Mouse (Mus musculus): ENCODE results near the gene Kmt2a. TPM values are rescaled to one million over a fixed set of nuclear protein-coding genes. Genes with fewer than 3 reads are reported as not detected.
A peak's percentile ranks its signal among the peaks of the same experiment; 100 is the strongest.

Kmt2a gene
- polyA plus RNA-seq, 1 experiment: 31.3 TPM

DNA sequence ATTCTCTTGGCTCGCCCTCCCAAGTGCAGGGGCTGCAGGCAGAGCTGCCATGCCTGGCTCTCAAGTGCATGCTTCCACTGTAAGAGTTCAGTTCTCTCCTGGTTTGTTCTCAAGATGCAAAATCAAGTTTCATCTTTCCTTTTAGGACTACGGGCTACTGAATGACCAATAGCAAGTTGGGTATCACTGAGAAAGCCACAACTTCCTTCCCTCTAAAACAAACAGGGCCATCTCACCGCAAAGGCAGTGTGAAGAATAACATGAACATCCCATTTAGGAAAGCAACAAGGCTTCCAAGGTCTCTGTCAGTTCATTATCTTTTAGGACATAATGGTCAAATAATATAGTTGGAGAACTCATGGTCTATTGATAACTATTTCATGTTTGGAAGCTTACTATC is 13.4 kb downstream of the Kmt2a start:
- Histone ChIP-seq H3K4me1 (ENCODE audit: control insufficient read depth, insufficient read depth, low read length) (peaks cover 20% of the 10 kb centered on the region), H3K4me3 (replicated peaks; ENCODE audit: insufficient read depth, low read depth, low read length) (no peak overlapping the region), H3K27me3 (ENCODE audit: control insufficient read depth, insufficient read depth, low read length) (no peaks in the 10 kb centered on the region), H3K27ac (ENCODE audit: insufficient read depth, low read length) (no peak overlapping the region)
- DNase-seq: no peak
- WGBS: 75% methylated on average over 3 of the region's 3 CpGs
- no peak for TF ChIP-seq POLR2A (IDR thresholded peaks at IDR 0.05; ENCODE audit: borderline replicate concordance, insufficient read depth, low read length)
- TF ChIP-seq CTCF (IDR thresholded peaks at IDR 0.05; ENCODE audit: borderline replicate concordance, insufficient read depth, low read depth, low read length): no peak

DNA sequence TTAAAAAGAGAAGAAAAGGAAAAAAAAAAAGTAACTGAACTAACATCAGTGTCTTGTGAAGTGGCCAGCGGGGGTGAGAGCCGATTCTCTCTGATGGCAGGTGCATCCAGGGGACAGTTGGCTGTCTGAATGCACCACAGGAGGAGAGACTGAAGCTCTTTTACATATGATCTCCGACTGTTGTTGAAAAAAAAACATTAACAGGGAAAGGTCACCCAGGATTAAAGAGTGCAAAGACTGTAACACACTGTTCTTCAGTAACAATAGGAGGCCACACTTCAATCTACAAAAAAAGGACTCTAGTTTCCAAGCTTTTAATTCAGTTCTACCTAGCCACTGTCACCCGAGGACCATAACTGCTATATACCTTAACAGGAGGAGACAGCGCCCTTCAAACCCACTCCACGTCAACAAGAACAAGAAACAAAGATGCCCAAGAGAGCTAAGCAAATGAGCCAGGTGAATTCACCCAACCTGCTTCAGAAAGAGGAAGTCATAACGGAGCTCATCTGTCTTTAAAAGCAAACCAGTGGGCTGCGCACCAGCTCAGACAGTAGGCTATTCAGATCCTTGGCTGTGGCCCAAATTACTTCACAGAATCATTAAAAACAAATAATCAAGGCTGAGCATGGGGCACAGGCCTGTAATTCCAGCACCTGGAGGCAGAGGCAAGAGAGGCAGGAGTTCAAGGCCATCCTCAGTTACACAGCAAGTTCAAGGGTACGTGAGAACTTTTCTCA is 14.4 kb downstream of the Kmt2a start:
- TF ChIP-seq CTCF (IDR thresholded peaks at IDR 0.05; ENCODE audit: borderline replicate concordance, insufficient read depth, low read depth, low read length) (no peak), POLR2A (IDR thresholded peaks at IDR 0.05; ENCODE audit: borderline replicate concordance, insufficient read depth, low read length) (no peak)
- H3K4me3 ChIP-seq (replicated peaks; ENCODE audit: insufficient read depth, low read depth, low read length): no peak overlapping the region
- DNase-seq: peak in 1 of 2 experiments; percentile 33
- 24% methylated on average over 9 of the region's 9 CpGs for WGBS
- H3K27ac ChIP-seq (ENCODE audit: insufficient read depth, low read length): peak overlapping the region; percentile 6; the same call in 1 of the 2 replicates
- H3K4me1 ChIP-seq (ENCODE audit: control insufficient read depth, insufficient read depth, low read length): peaks cover 15% of the 10 kb centered on the region
- H3K27me3 ChIP-seq (ENCODE audit: control insufficient read depth, insufficient read depth, low read length): no peaks in the 10 kb centered on the region

DNA sequence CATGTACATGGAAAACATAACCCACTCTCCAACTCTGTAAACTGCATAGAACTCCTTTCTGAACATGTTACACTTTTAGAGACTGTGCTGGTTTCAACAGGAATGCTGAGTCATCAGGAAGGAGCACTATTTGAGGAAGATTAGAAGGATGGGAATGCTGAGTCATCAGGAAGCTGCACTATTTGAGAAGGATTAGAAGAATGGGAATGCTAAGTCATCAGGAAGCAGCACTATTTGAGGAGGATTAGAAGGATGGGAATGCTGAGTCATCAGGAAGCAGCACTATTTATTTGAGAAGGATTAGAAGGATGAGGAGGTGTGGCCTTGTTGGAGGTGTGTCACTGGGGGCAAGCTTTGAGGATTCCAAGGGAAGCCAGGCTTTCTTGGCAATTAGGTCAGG is 20.0 kb downstream of the Kmt2a start:
- Histone ChIP-seq H3K27me3 (ENCODE audit: control insufficient read depth, insufficient read depth, low read length) (no peaks in the 10 kb centered on the region), H3K4me1 (ENCODE audit: control insufficient read depth, insufficient read depth, low read length) (peaks cover 3% of the 10 kb centered on the region), H3K4me3 (replicated peaks; ENCODE audit: insufficient read depth, low read depth, low read length) (no peak overlapping the region), H3K27ac (ENCODE audit: insufficient read depth, low read length) (no peak overlapping the region)
- TF ChIP-seq CTCF (IDR thresholded peaks at IDR 0.05; ENCODE audit: borderline replicate concordance, insufficient read depth, low read depth, low read length) (no peak), POLR2A (IDR thresholded peaks at IDR 0.05; ENCODE audit: borderline replicate concordance, insufficient read depth, low read length) (no peak)
- no peak for DNase-seq

DNA sequence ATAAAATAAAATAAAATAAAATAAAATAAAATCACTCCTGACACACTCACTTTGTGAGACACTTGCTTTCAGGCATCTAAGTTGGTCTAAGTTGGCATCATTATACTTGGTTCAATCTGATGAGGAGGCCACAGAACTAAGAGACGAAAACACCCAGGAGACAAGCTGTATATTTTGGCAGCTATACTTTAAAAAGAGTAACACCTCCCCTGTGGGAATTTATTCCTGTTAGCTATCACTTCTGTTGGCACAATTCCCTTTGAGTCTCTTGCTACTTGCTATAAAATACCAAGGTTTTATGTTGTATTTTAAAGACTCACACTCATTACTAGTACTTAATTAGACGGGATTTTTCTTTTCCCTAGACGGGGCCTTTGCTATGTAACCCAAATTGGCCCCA is 22.4 kb downstream of the Kmt2a start:
- no peaks in the 10 kb centered on the region for H3K27me3 ChIP-seq (ENCODE audit: control insufficient read depth, insufficient read depth, low read length)
- no peak overlapping the region for H3K4me3 ChIP-seq (replicated peaks; ENCODE audit: insufficient read depth, low read depth, low read length)
- DNase-seq: no peak
- TF ChIP-seq POLR2A (IDR thresholded peaks at IDR 0.05; ENCODE audit: borderline replicate concordance, insufficient read depth, low read length) (no peak), CTCF (IDR thresholded peaks at IDR 0.05; ENCODE audit: borderline replicate concordance, insufficient read depth, low read depth, low read length) (no peak)
- H3K4me1 ChIP-seq (ENCODE audit: control insufficient read depth, insufficient read depth, low read length): peaks cover 3% of the 10 kb centered on the region
- WGBS: 64% methylated on average over 3 of the region's 3 CpGs
- no peak overlapping the region for H3K27ac ChIP-seq (ENCODE audit: insufficient read depth, low read length)

DNA sequence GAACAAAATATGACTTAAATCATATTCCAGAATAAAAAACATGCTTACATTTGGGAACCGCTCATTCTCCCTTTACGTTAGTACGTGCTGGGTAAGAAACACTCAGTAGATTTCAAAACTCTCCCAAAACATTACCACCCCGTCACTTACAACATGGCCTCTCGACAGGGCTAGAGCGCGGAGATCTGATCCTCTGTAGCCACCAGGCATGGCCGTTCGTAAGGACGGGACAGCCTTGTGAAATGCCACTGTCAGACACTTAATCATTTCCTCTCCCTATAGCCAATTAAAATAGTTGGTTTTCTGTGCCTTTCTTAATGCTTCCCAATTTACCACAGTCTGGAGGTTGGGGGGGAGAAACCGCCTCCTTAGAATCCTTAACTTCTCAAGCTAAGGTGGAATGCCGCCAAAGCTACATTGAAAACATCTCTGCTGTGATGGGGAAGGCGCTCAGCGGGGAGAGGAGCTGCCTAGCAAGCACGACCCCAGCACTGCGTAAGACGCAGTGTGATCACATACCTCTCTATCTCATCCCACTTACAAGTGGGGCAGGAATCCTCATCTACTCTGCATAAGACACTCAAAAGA is 23.6 kb downstream of the Kmt2a start:
- no peak overlapping the region for H3K27ac ChIP-seq (ENCODE audit: insufficient read depth, low read length)
- 87% methylated on average over 17 of the region's 17 CpGs for WGBS
- TF ChIP-seq CTCF (IDR thresholded peaks at IDR 0.05; ENCODE audit: borderline replicate concordance, insufficient read depth, low read depth, low read length) (no peak), POLR2A (IDR thresholded peaks at IDR 0.05; ENCODE audit: borderline replicate concordance, insufficient read depth, low read length) (no peak)
- no peak for DNase-seq
- H3K4me3 ChIP-seq (replicated peaks; ENCODE audit: insufficient read depth, low read depth, low read length): no peak overlapping the region
- no peaks in the 10 kb centered on the region for H3K27me3 ChIP-seq (ENCODE audit: control insufficient read depth, insufficient read depth, low read length)
- peaks cover 3% of the 10 kb centered on the region for H3K4me1 ChIP-seq (ENCODE audit: control insufficient read depth, insufficient read depth, low read length)

DNA sequence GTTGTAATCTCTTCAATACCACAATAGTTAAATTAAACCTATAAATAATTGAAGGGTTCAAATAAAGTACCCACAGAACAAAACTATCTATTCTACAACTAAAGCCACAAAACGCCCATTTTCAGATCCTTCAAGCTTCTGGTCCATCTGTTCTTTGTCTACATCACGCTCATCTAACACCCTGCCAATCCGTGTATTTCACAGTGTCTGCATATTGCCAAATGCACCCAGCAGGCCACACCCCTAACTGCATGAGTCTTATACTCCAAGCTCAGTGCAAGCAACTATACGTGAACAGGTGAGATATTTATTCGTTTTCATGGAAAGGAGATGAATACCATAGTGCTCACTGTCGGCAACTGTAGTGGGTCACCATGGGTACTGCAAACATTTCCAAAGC is 25.9 kb downstream of the Kmt2a start:
- WGBS: 9% methylated on average over 6 of the region's 6 CpGs
- H3K27me3 ChIP-seq (ENCODE audit: control insufficient read depth, insufficient read depth, low read length): no peaks in the 10 kb centered on the region
- no peak overlapping the region for H3K27ac ChIP-seq (ENCODE audit: insufficient read depth, low read length)
- DNase-seq: peak in 1 of 2 experiments; percentile 69
- no peak overlapping the region for H3K4me3 ChIP-seq (replicated peaks; ENCODE audit: insufficient read depth, low read depth, low read length)
- TF ChIP-seq POLR2A (IDR thresholded peaks at IDR 0.05; ENCODE audit: borderline replicate concordance, insufficient read depth, low read length): no peak
- TF ChIP-seq CTCF (IDR thresholded peaks at IDR 0.05; ENCODE audit: borderline replicate concordance, insufficient read depth, low read depth, low read length): no peak
- peaks cover 3% of the 10 kb centered on the region; the same call in 1 of the 2 replicates for H3K4me1 ChIP-seq (ENCODE audit: control insufficient read depth, insufficient read depth, low read length)

DNA sequence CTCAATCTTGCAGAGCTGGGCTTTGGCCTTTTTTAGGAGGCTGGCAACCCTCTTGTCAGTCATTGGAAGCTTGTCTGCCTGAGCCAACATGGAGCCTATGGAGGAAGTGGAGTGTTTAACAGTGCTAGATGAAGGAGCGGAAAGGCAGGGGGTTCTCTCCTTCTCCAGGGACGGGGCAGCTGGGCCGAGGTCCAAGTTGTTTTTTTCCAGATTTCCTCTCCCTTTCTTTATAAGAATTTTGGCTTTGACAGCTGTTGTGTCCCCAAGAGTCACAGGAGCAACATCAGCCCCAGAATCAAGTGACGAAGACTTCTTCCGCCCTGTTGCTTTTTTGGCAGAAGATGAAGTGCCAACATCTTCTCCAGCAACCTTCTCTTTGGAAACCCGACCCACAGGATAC is 33.6 kb downstream of the Kmt2a start:
- TF ChIP-seq CTCF (IDR thresholded peaks at IDR 0.05; ENCODE audit: borderline replicate concordance, insufficient read depth, low read depth, low read length) (no peak), POLR2A (IDR thresholded peaks at IDR 0.05; ENCODE audit: borderline replicate concordance, insufficient read depth, low read length) (no peak)
- Histone ChIP-seq H3K27me3 (ENCODE audit: control insufficient read depth, insufficient read depth, low read length) (no peaks in the 10 kb centered on the region), H3K4me3 (replicated peaks; ENCODE audit: insufficient read depth, low read depth, low read length) (no peak overlapping the region), H3K27ac (ENCODE audit: insufficient read depth, low read length) (no peak overlapping the region), H3K4me1 (ENCODE audit: control insufficient read depth, insufficient read depth, low read length) (no peaks in the 10 kb centered on the region)
- 40% methylated on average over 6 of the region's 6 CpGs for WGBS
- no peak for DNase-seq

DNA sequence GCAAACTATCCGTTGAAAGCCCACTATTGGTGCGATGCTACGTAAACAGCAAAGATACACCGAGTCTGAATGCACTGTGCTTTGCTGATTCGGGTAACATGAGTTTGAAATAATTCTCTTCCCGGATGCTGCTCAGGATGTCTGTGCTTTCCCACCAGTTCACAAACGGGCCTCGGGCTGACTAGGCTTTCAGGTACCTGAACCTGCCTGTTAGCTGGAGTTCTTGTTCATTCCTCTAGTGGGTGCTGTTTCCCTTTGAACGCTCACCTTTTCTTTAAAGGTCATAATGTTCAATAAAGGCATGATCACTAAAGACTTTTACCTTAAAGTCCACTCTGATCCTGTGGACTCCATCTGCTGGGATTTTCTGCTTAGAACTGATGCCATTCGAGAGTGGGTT is 39.9 kb downstream of the Kmt2a start:
- Histone ChIP-seq H3K4me1 (ENCODE audit: control insufficient read depth, insufficient read depth, low read length) (no peaks in the 10 kb centered on the region), H3K27ac (ENCODE audit: insufficient read depth, low read length) (no peak overlapping the region), H3K4me3 (replicated peaks; ENCODE audit: insufficient read depth, low read depth, low read length) (no peak overlapping the region), H3K27me3 (ENCODE audit: control insufficient read depth, insufficient read depth, low read length) (no peaks in the 10 kb centered on the region)
- TF ChIP-seq POLR2A (IDR thresholded peaks at IDR 0.05; ENCODE audit: borderline replicate concordance, insufficient read depth, low read length) (no peak), CTCF (IDR thresholded peaks at IDR 0.05; ENCODE audit: borderline replicate concordance, insufficient read depth, low read depth, low read length) (peak; percentile 58)
- WGBS: 75% methylated on average over 10 of the region's 10 CpGs
- peak in 1 of 2 experiments; percentile 39 for DNase-seq

Measured in cerebellum, adult 2 months (tissue).